Mouse (Mus musculus): ENCODE data around the gene Cetn4. TPM values are rescaled to one million over a fixed set of nuclear protein-coding genes. Genes with fewer than 3 reads are reported as not detected.

Cetn4 gene
- polyA plus RNA-seq, 1 experiment from 2014 or later: 2.4 TPM

DNA sequence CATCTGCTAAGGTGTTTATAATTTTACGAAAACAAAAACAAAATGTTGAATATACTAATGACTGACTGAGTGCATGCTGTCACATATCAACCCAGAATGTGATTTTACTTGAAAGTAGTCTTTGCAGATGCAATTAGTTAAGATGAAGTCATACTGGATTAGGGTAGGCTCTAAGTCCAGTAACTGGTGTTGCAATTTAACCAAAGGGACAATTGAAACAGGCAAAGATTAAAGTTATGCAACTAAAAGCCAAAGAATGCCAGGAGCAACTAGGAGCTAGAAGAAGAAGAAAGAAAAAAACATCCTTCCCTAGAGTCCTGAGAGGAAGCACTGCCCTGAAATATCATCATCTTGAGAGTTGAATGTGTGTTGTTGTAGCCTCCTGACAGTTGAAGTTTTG is 3.7 kb upstream of the Cetn4 start:
- no peak overlapping the region for H3K4me2 ChIP-seq

DNA sequence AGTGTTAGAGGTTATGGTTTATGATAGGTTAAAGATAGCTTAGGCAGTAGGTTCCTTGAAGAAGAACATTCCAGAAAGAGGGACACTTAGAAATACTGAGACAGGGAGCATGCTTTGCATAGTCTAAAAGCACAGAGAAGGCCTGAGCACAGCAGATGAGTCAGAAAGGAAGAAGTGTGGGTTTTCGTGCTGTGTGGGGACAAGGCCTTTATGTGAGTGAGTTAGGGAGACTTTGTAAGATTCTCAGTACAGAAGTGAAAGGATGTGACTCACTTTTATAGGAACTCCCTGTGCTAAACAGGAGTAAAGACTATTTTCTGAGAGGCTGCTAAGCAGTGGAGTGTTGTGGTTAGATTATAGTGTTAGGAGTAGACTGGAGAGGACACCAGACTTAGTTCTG is 863 bp upstream of the Cetn4 start:
- ATAC-seq (replicated peaks; ENCODE audit: low FRiP score): no peak
- peak overlapping the region; percentile 79 for H3K4me3 ChIP-seq (ENCODE audit: low read depth, low read length)
- H3K4me1 ChIP-seq (replicated peaks; ENCODE audit: control insufficient read depth, insufficient read depth, low read length): peaks cover 15% of the 10 kb centered on the region
- H3K9me3 ChIP-seq (ENCODE audit: control insufficient read depth, low read length): no peaks in the 10 kb centered on the region
- H3K27ac ChIP-seq (ENCODE audit: low read depth, low read length): no peak overlapping the region; the same call in 1 of the 2 replicates
- H3K9ac ChIP-seq (ENCODE audit: low read depth, low read length): peak overlapping the region; percentile 46
- no peaks in the 10 kb centered on the region for H3K27me3 ChIP-seq (replicated peaks; ENCODE audit: control insufficient read depth, insufficient read depth, low read length)
- 37% methylated on average over 1 of the region's 1 CpGs for WGBS
- no peaks in the 10 kb centered on the region for H3K36me3 ChIP-seq (ENCODE audit: control insufficient read depth, insufficient read depth, low read length)
- no peak for DNase-seq (ENCODE audit: low spot score)
- H3K4me2 ChIP-seq: peak overlapping the region; percentile 89

More for the DNA sequence above, 3.7 kb upstream of the Cetn4 start:
- no peak overlapping the region for H3K27ac ChIP-seq (ENCODE audit: low read depth, low read length)
- H3K36me3 ChIP-seq (ENCODE audit: control insufficient read depth, insufficient read depth, low read length): peaks cover 3% of the 10 kb centered on the region; the same call in 1 of the 2 replicates
- no peaks in the 10 kb centered on the region for H3K9me3 ChIP-seq (ENCODE audit: control insufficient read depth, low read length)
- H3K9ac ChIP-seq (ENCODE audit: low read depth, low read length): no peak overlapping the region
- ATAC-seq (replicated peaks; ENCODE audit: low FRiP score) (no peak), DNase-seq (ENCODE audit: low spot score) (no peak)
- H3K27me3 ChIP-seq (replicated peaks; ENCODE audit: control insufficient read depth, insufficient read depth, low read length): no peaks in the 10 kb centered on the region
- no peak overlapping the region for H3K4me3 ChIP-seq (ENCODE audit: low read depth, low read length)
- peaks cover 14% of the 10 kb centered on the region for H3K4me1 ChIP-seq (replicated peaks; ENCODE audit: control insufficient read depth, insufficient read depth, low read length)
- WGBS: 89% methylated on average over 1 of the region's 1 CpGs

DNA sequence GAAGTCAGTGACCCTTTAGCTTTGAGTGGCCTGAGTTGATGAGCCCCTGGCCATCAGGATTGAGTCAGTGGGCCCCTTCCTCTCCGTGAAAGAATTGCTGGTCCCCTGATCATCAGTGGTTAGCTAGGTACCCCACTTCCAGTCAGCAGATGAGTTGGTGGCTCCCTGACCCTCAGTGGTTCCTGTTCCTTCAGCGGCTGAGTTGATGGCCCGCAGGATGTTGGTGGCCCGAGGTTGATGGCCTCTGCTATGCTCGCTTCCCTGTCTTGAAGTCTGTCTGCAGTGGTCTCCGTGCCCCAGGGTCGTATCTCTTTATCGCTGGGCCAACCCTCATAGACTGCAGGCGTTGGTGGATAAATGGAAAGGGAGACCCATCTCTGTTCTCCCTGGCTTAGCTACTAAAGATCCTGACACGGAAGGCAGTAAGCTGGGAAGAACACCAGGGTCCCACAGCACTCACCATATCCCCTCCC is 575 bp downstream of the Cetn4 start:
- ATAC-seq (replicated peaks; ENCODE audit: low FRiP score) (peak; percentile 68), DNase-seq (ENCODE audit: low spot score) (no peak)
- no peaks in the 10 kb centered on the region for H3K27me3 ChIP-seq (replicated peaks; ENCODE audit: control insufficient read depth, insufficient read depth, low read length)
- H3K27ac ChIP-seq (ENCODE audit: low read depth, low read length): no peak overlapping the region
- H3K9me3 ChIP-seq (ENCODE audit: control insufficient read depth, low read length): no peaks in the 10 kb centered on the region
- peak overlapping the region; percentile 89 for H3K4me2 ChIP-seq
- no peaks in the 10 kb centered on the region for H3K36me3 ChIP-seq (ENCODE audit: control insufficient read depth, insufficient read depth, low read length)
- peak overlapping the region; percentile 87 for H3K9ac ChIP-seq (ENCODE audit: low read depth, low read length)
- 2% methylated on average over 10 of the region's 10 CpGs for WGBS
- H3K4me3 ChIP-seq (ENCODE audit: low read depth, low read length): peak overlapping the region; percentile 79
- H3K4me1 ChIP-seq (replicated peaks; ENCODE audit: control insufficient read depth, insufficient read depth, low read length): peaks cover 15% of the 10 kb centered on the region

DNA sequence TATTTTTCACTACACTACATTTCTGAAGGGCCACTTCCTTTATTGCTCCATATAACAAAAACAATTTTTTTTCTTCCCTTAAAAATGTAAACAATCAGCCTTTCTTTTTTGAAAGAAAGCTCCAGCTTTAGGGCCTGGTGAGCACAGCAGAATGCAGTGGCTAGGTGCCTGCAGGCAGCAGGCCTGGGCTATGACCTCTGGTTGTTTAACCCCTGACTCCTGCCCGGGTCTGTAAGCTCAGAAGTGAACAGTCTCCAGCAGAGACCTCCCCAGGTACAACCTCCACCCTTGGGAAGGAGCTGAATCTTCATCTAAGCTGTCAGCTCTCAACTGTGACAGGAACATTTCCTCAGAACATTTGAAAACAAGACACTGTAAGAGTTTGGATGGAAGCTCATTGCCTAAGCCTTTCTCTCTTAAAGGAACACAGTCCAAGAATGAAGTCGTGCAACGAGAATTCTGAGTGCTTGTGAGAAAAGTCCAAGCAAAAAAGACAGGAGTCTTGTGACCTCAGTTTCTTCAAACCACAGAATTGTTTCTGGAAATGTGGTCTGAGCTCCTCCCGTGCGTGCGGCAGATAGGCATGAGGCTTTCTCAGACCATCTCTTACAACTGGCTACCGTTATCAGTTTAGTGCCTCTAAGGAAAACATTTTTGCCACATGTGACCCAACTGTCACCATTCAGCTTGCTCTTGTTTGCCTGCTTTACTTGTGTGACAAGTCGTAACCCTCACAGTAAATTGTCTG is 8.9 kb downstream of the Cetn4 start:
- ATAC-seq (replicated peaks; ENCODE audit: low FRiP score): peak; percentile 91
- Histone ChIP-seq H3K4me1 (replicated peaks; ENCODE audit: control insufficient read depth, insufficient read depth, low read length) (peaks cover 4% of the 10 kb centered on the region), H3K4me3 (ENCODE audit: low read depth, low read length) (no peak overlapping the region), H3K4me2 (peak overlapping the region; percentile 44), H3K27me3 (replicated peaks; ENCODE audit: control insufficient read depth, insufficient read depth, low read length) (no peaks in the 10 kb centered on the region), H3K9ac (ENCODE audit: low read depth, low read length) (peak overlapping the region; percentile 57), H3K9me3 (ENCODE audit: control insufficient read depth, low read length) (no peaks in the 10 kb centered on the region), H3K27ac (ENCODE audit: low read depth, low read length) (peak overlapping the region; percentile 95), H3K36me3 (ENCODE audit: control insufficient read depth, insufficient read depth, low read length) (no peaks in the 10 kb centered on the region)
- 38% methylated on average over 8 of the region's 8 CpGs for WGBS
- DNase-seq (ENCODE audit: low spot score): peak; percentile 38

DNA sequence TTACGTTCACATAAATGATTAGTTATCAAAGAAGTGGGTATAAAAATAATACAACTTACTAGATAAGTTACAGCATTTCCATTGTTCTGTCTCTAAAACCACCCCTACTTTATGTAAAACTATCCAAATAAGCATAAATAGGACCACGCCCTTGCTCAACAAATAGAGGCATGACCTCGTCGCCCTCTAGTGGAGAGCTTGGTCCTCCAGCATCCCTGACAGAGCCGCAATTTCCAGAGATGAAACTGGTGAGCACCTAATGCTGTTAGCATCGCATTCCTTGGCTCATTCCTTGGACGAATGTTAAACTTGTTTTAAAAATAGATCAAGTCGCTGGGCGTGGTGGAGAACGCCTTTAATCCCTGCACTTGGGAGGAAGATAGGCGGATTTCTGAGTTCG is 9.8 kb downstream of the Cetn4 start:
- 30% methylated on average over 12 of the region's 12 CpGs for WGBS
- peaks cover 4% of the 10 kb centered on the region for H3K4me1 ChIP-seq (replicated peaks; ENCODE audit: control insufficient read depth, insufficient read depth, low read length)
- DNase-seq (ENCODE audit: low spot score) (peak; percentile 52), ATAC-seq (replicated peaks; ENCODE audit: low FRiP score) (peak; percentile 53; the same call in 1 of the 2 replicates)
- H3K36me3 ChIP-seq (ENCODE audit: control insufficient read depth, insufficient read depth, low read length): no peaks in the 10 kb centered on the region
- no peak overlapping the region for H3K9ac ChIP-seq (ENCODE audit: low read depth, low read length)
- H3K4me3 ChIP-seq (ENCODE audit: low read depth, low read length): no peak overlapping the region
- H3K9me3 ChIP-seq (ENCODE audit: control insufficient read depth, low read length): no peaks in the 10 kb centered on the region
- H3K27ac ChIP-seq (ENCODE audit: low read depth, low read length): no peak overlapping the region
- H3K27me3 ChIP-seq (replicated peaks; ENCODE audit: control insufficient read depth, insufficient read depth, low read length): no peaks in the 10 kb centered on the region
- no peak overlapping the region for H3K4me2 ChIP-seq

DNA sequence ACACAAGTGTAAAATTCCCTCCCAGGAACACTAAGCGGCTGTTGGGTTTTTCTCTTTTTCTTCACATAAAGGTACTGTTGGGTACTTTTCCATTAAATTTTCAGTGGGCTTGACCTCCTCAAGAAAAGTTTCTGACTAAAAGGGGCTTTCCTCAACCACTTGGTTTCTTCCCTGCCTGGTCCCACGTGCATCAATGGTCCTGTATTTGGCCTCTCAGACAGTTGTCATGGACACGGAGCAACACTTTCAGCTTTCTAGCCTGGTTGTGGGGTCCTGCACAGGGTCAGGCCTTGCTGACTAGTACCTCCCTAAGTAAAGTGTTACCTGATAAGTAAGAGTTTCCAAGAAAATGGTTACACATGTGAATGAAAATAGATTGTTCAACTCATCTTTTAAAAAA is 13.0 kb downstream of the Cetn4 start:
- peaks cover 4% of the 10 kb centered on the region for H3K4me1 ChIP-seq (replicated peaks; ENCODE audit: control insufficient read depth, insufficient read depth, low read length)
- 77% methylated on average over 3 of the region's 3 CpGs for WGBS
- no peaks in the 10 kb centered on the region for H3K9me3 ChIP-seq (ENCODE audit: control insufficient read depth, low read length)
- ATAC-seq (replicated peaks; ENCODE audit: low FRiP score) (no peak), DNase-seq (ENCODE audit: low spot score) (no peak)
- H3K4me3 ChIP-seq (ENCODE audit: low read depth, low read length): no peak overlapping the region
- H3K36me3 ChIP-seq (ENCODE audit: control insufficient read depth, insufficient read depth, low read length): no peaks in the 10 kb centered on the region
- H3K27ac ChIP-seq (ENCODE audit: low read depth, low read length): no peak overlapping the region
- H3K27me3 ChIP-seq (replicated peaks; ENCODE audit: control insufficient read depth, insufficient read depth, low read length): no peaks in the 10 kb centered on the region
- no peak overlapping the region for H3K4me2 ChIP-seq
- H3K9ac ChIP-seq (ENCODE audit: low read depth, low read length): no peak overlapping the region

DNA sequence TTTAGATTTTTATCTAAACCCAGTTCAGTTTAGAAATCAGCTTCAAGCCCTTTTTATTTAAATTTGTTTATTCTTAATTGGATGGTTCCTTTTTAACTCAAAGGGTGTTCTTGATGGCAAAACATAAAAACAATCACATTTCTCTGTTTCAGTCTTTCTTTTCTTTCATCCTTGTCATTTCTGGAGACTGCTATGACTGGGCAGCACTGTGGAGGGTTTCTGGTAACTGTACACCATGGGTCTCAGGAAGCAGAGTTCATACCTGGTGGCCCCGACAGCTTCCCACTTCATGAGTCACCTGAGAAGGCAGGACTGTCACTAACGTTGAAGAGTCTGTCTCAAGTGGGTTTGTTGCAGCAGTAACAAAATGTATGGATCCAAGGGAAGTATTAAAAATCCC is 19.9 kb downstream of the Cetn4 start:
- 58% methylated on average over 2 of the region's 2 CpGs for WGBS
- no peak for ATAC-seq (replicated peaks; ENCODE audit: low FRiP score)
- no peaks in the 10 kb centered on the region for H3K36me3 ChIP-seq (ENCODE audit: control insufficient read depth, insufficient read depth, low read length)

DNA sequence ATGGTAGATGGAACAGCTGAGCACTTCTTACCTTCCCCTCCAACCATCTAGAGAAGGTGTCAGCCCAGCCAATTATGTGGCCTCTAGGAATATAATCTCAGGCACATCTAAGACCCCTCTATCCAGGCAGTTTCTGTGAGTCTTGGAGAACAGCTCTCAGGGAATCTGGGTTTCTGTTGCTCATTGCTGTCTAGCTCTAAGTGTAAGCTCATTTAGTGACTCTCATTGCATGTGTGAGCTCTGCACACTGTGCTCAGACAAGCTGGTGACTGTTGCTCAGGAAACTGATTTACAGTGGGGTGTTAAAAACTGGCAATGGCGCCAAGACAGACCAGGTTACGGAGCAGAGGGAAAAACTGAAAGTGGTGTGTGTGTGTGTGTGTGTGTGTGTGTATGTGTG is 20.6 kb downstream of the Cetn4 start:
- Histone ChIP-seq H3K4me2 (no peak overlapping the region), H3K27me3 (replicated peaks; ENCODE audit: control insufficient read depth, insufficient read depth, low read length) (no peaks in the 10 kb centered on the region), H3K4me1 (replicated peaks; ENCODE audit: control insufficient read depth, insufficient read depth, low read length) (no peaks in the 10 kb centered on the region), H3K36me3 (ENCODE audit: control insufficient read depth, insufficient read depth, low read length) (no peaks in the 10 kb centered on the region), H3K9ac (ENCODE audit: low read depth, low read length) (no peak overlapping the region), H3K9me3 (ENCODE audit: control insufficient read depth, low read length) (no peaks in the 10 kb centered on the region), H3K27ac (ENCODE audit: low read depth, low read length) (no peak overlapping the region), H3K4me3 (ENCODE audit: low read depth, low read length) (no peak overlapping the region)
- ATAC-seq (replicated peaks; ENCODE audit: low FRiP score) (no peak), DNase-seq (ENCODE audit: low spot score) (no peak)
- WGBS: 100% methylated on average over 2 of the region's 2 CpGs

More for the DNA sequence above, 19.9 kb downstream of the Cetn4 start:
- H3K27ac ChIP-seq (ENCODE audit: low read depth, low read length): no peak overlapping the region
- H3K9me3 ChIP-seq (ENCODE audit: control insufficient read depth, low read length): no peaks in the 10 kb centered on the region
- H3K27me3 ChIP-seq (replicated peaks; ENCODE audit: control insufficient read depth, insufficient read depth, low read length): no peaks in the 10 kb centered on the region
- H3K4me1 ChIP-seq (replicated peaks; ENCODE audit: control insufficient read depth, insufficient read depth, low read length): no peaks in the 10 kb centered on the region
- no peak for DNase-seq (ENCODE audit: low spot score)
- no peak overlapping the region for H3K4me2 ChIP-seq
- no peak overlapping the region for H3K9ac ChIP-seq (ENCODE audit: low read depth, low read length)
- H3K4me3 ChIP-seq (ENCODE audit: low read depth, low read length): no peak overlapping the region
